Mouse (Mus musculus): ENCODE data around the gene Cryab.

The Cryab gene

GRCm38 (mm10) chr9:50803055-50803671 is 52.0 kb downstream of the Cryab start:
- TF ChIP-seq GATA4 (IDR thresholded peaks at IDR 0.05; ENCODE audit: insufficient replicate concordance, low read length), result no peak
